Mouse (Mus musculus) left cerebral cortex, postnatal 4 days (tissue): ENCODE results near the gene Stoml3. TPM values are rescaled to one million over a fixed set of nuclear protein-coding genes. Genes with fewer than 3 reads are reported as not detected.
A peak's percentile ranks its signal among the peaks of the same experiment; 100 is the strongest.

Source experiments
- DNase-seq: peaks from one replicate; pipeline ENCODE4 v3.0.0-alpha.2; 2022
- intact Hi-C: fragments of 180-260 bp; cut with DNase I; formaldehyde crosslinking; loops from one replicate; pipeline ENCODE4 v1.15.1; 2025
- total RNA-seq, 2 experiments: library from RNA; stranded (reverse); gene quantifications; 2 replicates each; pipeline ENCODE4 v1.2.3; 2021

The Stoml3 gene
- total RNA-seq, 2 experiments from 2014 or later: not detected

GRCm38 (mm10) chr3:53475889-53476288 is 12.6 kb upstream of the Stoml3 start:
- intact Hi-C loops: no loop called here

GRCm38 (mm10) chr3:53477468-53477867 is 11.0 kb upstream of the Stoml3 start:
- DNase-seq: peak; percentile 79
- intact Hi-C loops: no loop called here

More at GRCm38 (mm10) chr3:53475889-53476288, 12.6 kb upstream of the Stoml3 start:
- peak; percentile 66 for DNase-seq

- intact Hi-C loops: no loop called here
- no peak for DNase-seq
These were observed 9.9 kb upstream of the Stoml3 start for GRCm38 (mm10) chr3:53478419-53479046.

- DNase-seq: no peak
- intact Hi-C loops: no loop called here
These were observed 4.9 kb upstream of the Stoml3 start for GRCm38 (mm10) chr3:53483414-53484059.

- intact Hi-C loops: no loop called here
These were observed 1.9 kb upstream of the Stoml3 start for GRCm38 (mm10) chr3:53486561-53486960.

GRCm38 (mm10) chr3:53486996-53487576 is 1.4 kb upstream of the Stoml3 start:
- intact Hi-C loops: no loop called here
- no peak for DNase-seq

More at GRCm38 (mm10) chr3:53486561-53486960, 1.9 kb upstream of the Stoml3 start:
- no peak for DNase-seq

- intact Hi-C loops: no loop called here
These were observed 10.0 kb downstream of the Stoml3 start for GRCm38 (mm10) chr3:53498351-53498905.

GRCm38 (mm10) chr3:53502428-53502827 is 14.0 kb downstream of the Stoml3 start:
- intact Hi-C loops: no loop called here
- no peak for DNase-seq

More at GRCm38 (mm10) chr3:53498351-53498905, 10.0 kb downstream of the Stoml3 start:
- DNase-seq: no peak

GRCm38 (mm10) chr3:53513096-53513495 is 24.6 kb downstream of the Stoml3 start:
- intact Hi-C loops: no loop called here
- no peak for DNase-seq

GRCm38 (mm10) chr3:53514221-53515065 is 26.0 kb downstream of the Stoml3 start:
- peak; percentile 31 for DNase-seq
- intact Hi-C loops: no loop called here

- intact Hi-C loops: loop anchor here (10.0 kb wide), 2 partner anchors 62 to 212 kb away; no protein-coding TSS in a partner anchor
- no peak for DNase-seq
These were observed 34.3 kb downstream of the Stoml3 start for GRCm38 (mm10) chr3:53522794-53523193.

GRCm38 (mm10) chr3:53525737-53526136 is 37.3 kb downstream of the Stoml3 start:
- intact Hi-C loops: loop anchor here (5.0 to 10.0 kb wide), 4 partner anchors 59 to 632 kb away; partner anchors contain the start of genes Frem2 and Trpc4
- peak; percentile 91 for DNase-seq

- intact Hi-C loops: no loop called here
- no peak for DNase-seq
These were observed 41.9 kb downstream of the Stoml3 start for GRCm38 (mm10) chr3:53530305-53530704.

- intact Hi-C loops: no loop called here
- no peak for DNase-seq
These were observed 43.6 kb downstream of the Stoml3 start for GRCm38 (mm10) chr3:53532091-53532490.

GRCm38 (mm10) chr3:53552691-53553090 is 64.2 kb downstream of the Stoml3 start:
- intact Hi-C loops: no loop called here
- DNase-seq: no peak

GRCm38 (mm10) chr3:53555031-53555952 is 66.8 kb downstream of the Stoml3 start:
- no peak for DNase-seq
- intact Hi-C loops: no loop called here

- DNase-seq: peak; percentile 11
- intact Hi-C loops: no loop called here
These were observed 69.1 kb downstream of the Stoml3 start for GRCm38 (mm10) chr3:53557388-53558214.
